ENCODE assay signal across 8 mouse cellular contexts in the genomic region with DNA sequence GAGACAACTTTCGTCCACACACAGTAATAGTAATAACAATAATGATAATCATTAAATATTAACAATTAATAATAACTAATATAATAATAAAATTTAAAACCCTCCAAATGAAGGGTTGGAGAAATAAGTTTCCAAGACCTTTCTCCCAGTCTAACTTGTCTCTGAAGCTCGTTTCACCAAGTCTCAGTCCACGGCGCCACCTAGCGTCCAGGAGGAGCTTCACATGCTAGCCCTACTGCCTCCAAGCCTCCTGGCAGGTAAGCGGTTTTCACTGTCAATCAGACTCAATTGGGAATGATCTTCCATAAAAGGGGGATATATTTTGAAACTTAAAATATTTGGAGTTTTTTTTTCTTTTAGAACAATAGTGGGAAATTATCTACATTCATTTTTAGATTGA. TPM values are rescaled to one million over a fixed set of nuclear protein-coding genes. Genes with fewer than 3 reads are reported as not detected.
DNase-seq lines count a peak whose midpoint lies in the region; ATAC-seq and TF ChIP-seq lines count a peak whose summit lies in the region.

No protein-coding gene starts in this region.

- in situ Hi-C loops in CH12.LX (cut with MboI; ENCODE audit: low pct_ligation_motif_present, low pct_unique_long_range_greater_than_20kb, low sequenced_read_pairs) = loop anchor here (25.0 kb wide), 1 partner anchor 439 kb away; no protein-coding TSS in a partner anchor

- 15% methylated on average over 6 of the region's 6 CpGs for WGBS in forebrain, embryonic 12.5 days
- WGBS in large intestine, adult 2 months = 5% methylated on average over 6 of the region's 6 CpGs
- WGBS in neural tube, embryonic 14.5 days = 17% methylated on average over 6 of the region's 6 CpGs

- peak overlapping the region; percentile 53 for H3K4me2 ChIP-seq in CH12.LX (ENCODE audit: insufficient read depth, low read depth, poor library complexity, severe bottlenecking)
- 0 out of 2 replicates have a peak overlapping the region, but pooled peaks have one; percentile 38 for H3K4me2 ChIP-seq in forebrain, embryonic 12.5 days
- H3K4me2 ChIP-seq in neural tube, embryonic 14.5 days (ENCODE audit: low read depth, low read length) = no peak overlapping the region

- H3K4me1 ChIP-seq in CH12.LX (ENCODE audit: control insufficient read depth in 1 of 2, insufficient read depth in 2 of 2) = peaks cover 0 to 27% of the 10 kb centered on the region in 2 experiments; a peak in 2 of 4 replicates
- peaks cover 3% of the 10 kb centered on the region; the same call in 1 of the 2 replicates for H3K4me1 ChIP-seq in forebrain, embryonic 12.5 days
- H3K4me1 ChIP-seq in neural tube, embryonic 14.5 days (ENCODE audit: control insufficient read depth, insufficient read depth, low read length) = no peaks in the 10 kb centered on the region
- H3K4me1 ChIP-seq in testis, adult 2 months (ENCODE audit: control insufficient read depth, insufficient read depth, low read length) = peaks cover 15% of the 10 kb centered on the region

- peak overlapping the region; percentile 72 for H3K9ac ChIP-seq in CH12.LX (ENCODE audit: insufficient read depth, low read depth)
- no peak overlapping the region for H3K9ac ChIP-seq in forebrain, embryonic 12.5 days
- H3K9ac ChIP-seq in neural tube, embryonic 14.5 days (replicated peaks; ENCODE audit: low read depth, low read length) = no peak overlapping the region

- ATAC-seq in forebrain, embryonic 12.5 days (ENCODE audit: low FRiP score) = no peak
- 0 out of 2 replicates have a peak, but pooled peaks have one; percentile 60 for ATAC-seq in neural tube, embryonic 14.5 days (ENCODE audit: low read depth)

- H3K79me2 ChIP-seq in CH12.LX (replicated peaks; ENCODE audit: control insufficient read depth, extremely low read depth, insufficient read depth, poor library complexity, severe bottlenecking) = no peaks in the 10 kb centered on the region

- intact Hi-C loops in heart, postnatal 14 days (cut with DNase I) = loop anchor here (2.0 to 10.0 kb wide), 6 partner anchors 57 to 727 kb away; no protein-coding TSS in a partner anchor

- no peak; the same call in none of the 2 replicates for TF ChIP-seq RAD21 in CH12.LX (IDR thresholded peaks at IDR 0.05; ENCODE audit: low read depth, low read length)

- no peaks in the 10 kb centered on the region for H3K27me3 ChIP-seq in CH12.LX (replicated peaks)
- no peaks in the 10 kb centered on the region for H3K27me3 ChIP-seq in forebrain, embryonic 12.5 days
- no peaks in the 10 kb centered on the region for H3K27me3 ChIP-seq in neural tube, embryonic 14.5 days (ENCODE audit: control insufficient read depth, insufficient read depth, low read length)
- no peaks in the 10 kb centered on the region for H3K27me3 ChIP-seq in testis, adult 2 months (ENCODE audit: control insufficient read depth, insufficient read depth, low read length)

- TF ChIP-seq EP300 in CH12.LX (IDR thresholded peaks at IDR 0.05; ENCODE audit: low read length) = no peak

- peak overlapping the region in 2 of 3 experiments; percentile 45 to 52 for H3K4me3 ChIP-seq in CH12.LX (replicated peaks in 1 of 3; ENCODE audit: low read depth in 2 of 3, low read length in 2 of 3, poor library complexity in 1 of 3)
- no peak overlapping the region for H3K4me3 ChIP-seq in forebrain, embryonic 12.5 days (replicated peaks)
- H3K4me3 ChIP-seq in neural tube, embryonic 14.5 days (ENCODE audit: low read depth, low read length) = no peak overlapping the region
- H3K4me3 ChIP-seq in testis, adult 2 months (ENCODE audit: control insufficient read depth, low read depth, low read length) = peak overlapping the region; percentile 81

- peak; percentile 82 for DNase-seq in CH12.LX (ENCODE audit: extremely low read depth)
- DNase-seq in c-Kit-positive CD71-positive TER-119-negative erythroid progenitor cells, embryonic 14.5 days (ENCODE audit: low read depth) = peak; percentile 74
- DNase-seq in heart, postnatal 14 days = peak; percentile 90 to 92
- DNase-seq in large intestine, adult 2 months (ENCODE audit: low read depth, low spot score) = peak; percentile 73
- peak; percentile 86 to 87 for DNase-seq in lung, adult 18-20 months

- dilution Hi-C loops in CH12.LX (cut with MboI; ENCODE audit: extremely low pct_ligation_motif_present, extremely low pct_unique_long_range_greater_than_20kb, low sequenced_read_pairs) = no loop called here

- TF ChIP-seq CTCF in CH12.LX (conservative IDR thresholded peaks at IDR 0.05 in 1 of 2, IDR thresholded peaks at IDR 0.05 in 1 of 2; ENCODE audit: low read depth in 2 of 2, low read length in 2 of 2) = peak; percentile 53 to 96; a peak in 3 of 4 replicates
- peak; percentile 96 for TF ChIP-seq CTCF in testis, adult 2 months (IDR thresholded peaks at IDR 0.05; ENCODE audit: control insufficient read depth, insufficient read depth, insufficient replicate concordance, low read depth, low read length)

- H3K36me3 ChIP-seq in CH12.LX (replicated peaks in 1 of 2; ENCODE audit: control insufficient read depth in 1 of 2, insufficient read depth in 1 of 2, low read length in 1 of 2) = no peaks in the 10 kb centered on the region
- no peaks in the 10 kb centered on the region for H3K36me3 ChIP-seq in forebrain, embryonic 12.5 days (replicated peaks)
- H3K36me3 ChIP-seq in neural tube, embryonic 14.5 days (ENCODE audit: control insufficient read depth, insufficient read depth, low read length) = no peaks in the 10 kb centered on the region
- H3K36me3 ChIP-seq in testis, adult 2 months (ENCODE audit: control insufficient read depth, insufficient read depth, low read length) = no peaks in the 10 kb centered on the region

- no peaks in the 10 kb centered on the region for H3K9me3 ChIP-seq in CH12.LX (replicated peaks; ENCODE audit: low read length)
- H3K9me3 ChIP-seq in forebrain, embryonic 12.5 days = no peaks in the 10 kb centered on the region
- H3K9me3 ChIP-seq in neural tube, embryonic 14.5 days (ENCODE audit: control insufficient read depth, low read length) = no peaks in the 10 kb centered on the region

- no peak for TF ChIP-seq POLR2A in CH12.LX (IDR thresholded peaks at IDR 0.05; ENCODE audit: low read depth, low read length)
- TF ChIP-seq POLR2A in testis, adult 2 months (IDR thresholded peaks at IDR 0.05; ENCODE audit: control insufficient read depth, low read depth, low read length) = no peak

- H3K27ac ChIP-seq in CH12.LX (ENCODE audit: insufficient read depth, low read depth) = no peak overlapping the region
- H3K27ac ChIP-seq in forebrain, embryonic 12.5 days = no peak overlapping the region
- H3K27ac ChIP-seq in neural tube, embryonic 14.5 days (ENCODE audit: low read depth, low read length) = no peak overlapping the region
- no peak overlapping the region for H3K27ac ChIP-seq in testis, adult 2 months (ENCODE audit: control insufficient read depth, insufficient read depth, low read depth, low read length)

TF ChIP-seq in CH12.LX, 34 proteins besides CTCF, POLR2A, EP300 and RAD21 (continues in another document):
- TF ChIP-seq TCF12 (IDR thresholded peaks at IDR 0.05; ENCODE audit: low read depth, low read length) (peak; percentile 35; the same call in 1 of the 2 replicates), MAX (IDR thresholded peaks at IDR 0.05; ENCODE audit: low read length) (no peak), SMC3 (IDR thresholded peaks at IDR 0.05; ENCODE audit: low read depth, low read length) (peak; percentile 90), ZKSCAN1 (IDR thresholded peaks at IDR 0.05; ENCODE audit: borderline replicate concordance, low read depth, low read length) (no peak), SIN3A (IDR thresholded peaks at IDR 0.05; ENCODE audit: low read length) (no peak), POLR2AphosphoS2 (IDR thresholded peaks at IDR 0.05; ENCODE audit: low read depth, low read length) (no peak), ZNF384 (IDR thresholded peaks at IDR 0.05; ENCODE audit: low read depth, low read length) (peak; percentile 31; the same call in 1 of the 2 replicates), NELFE (IDR thresholded peaks at IDR 0.05; ENCODE audit: low read depth, low read length) (0 out of 2 replicates have a peak, but pooled peaks have one; percentile 35), TBP (conservative IDR thresholded peaks at IDR 0.05; ENCODE audit: low read depth, low read length) (no peak), USF1 (IDR thresholded peaks at IDR 0.05; ENCODE audit: low read depth, low read length) (no peak), IRF4 (IDR thresholded peaks at IDR 0.05; ENCODE audit: low read depth, low read length) (peak; percentile 58; the same call in 1 of the 2 replicates), UBTF (IDR thresholded peaks at IDR 0.05; ENCODE audit: low read depth, low read length) (no peak), MAFK (IDR thresholded peaks at IDR 0.05; ENCODE audit: insufficient replicate concordance, low read length) (no peak), USF2 (conservative IDR thresholded peaks at IDR 0.05; ENCODE audit: low read depth, low read length) (no peak), HCFC1 (IDR thresholded peaks at IDR 0.05; ENCODE audit: low read depth, low read length) (no peak), BHLHE40 (IDR thresholded peaks at IDR 0.05; ENCODE audit: low read depth, low read length) (0 out of 2 replicates have a peak, but pooled peaks have one; percentile 18), MAZ (IDR thresholded peaks at IDR 0.05; ENCODE audit: low read depth, low read length) (no peak), CHD2 (IDR thresholded peaks at IDR 0.05; ENCODE audit: low read length) (no peak), JUND (conservative IDR thresholded peaks at IDR 0.05; ENCODE audit: low read depth, low read length) (no peak; the same call in 1 of the 2 replicates), CHD1 (IDR thresholded peaks at IDR 0.05; ENCODE audit: low read depth, low read length) (peak; percentile 83; the same call in 1 of the 2 replicates), KAT2A (IDR thresholded peaks at IDR 0.05; ENCODE audit: insufficient replicate concordance, low read length) (no peak), NRF1 (IDR thresholded peaks at IDR 0.05; ENCODE audit: low read depth, low read length) (no peak), ZMIZ1 (IDR thresholded peaks at IDR 0.05; ENCODE audit: low read depth, low read length) (no peak), MXI1 (IDR thresholded peaks at IDR 0.05; ENCODE audit: low read depth, low read length) (0 out of 2 replicates have a peak, but pooled peaks have one; percentile 46), ZC3H11A (IDR thresholded peaks at IDR 0.05; ENCODE audit: low read depth, low read length) (peak; percentile 94)

RNA-seq across cellular contexts. Expression of a gene that starts 20.6 kb away (rescaled TPM):
- total RNA-seq in CH12.LX (2012; rRNA removed) = 17.4 and 17.9 TPM in 2 replicates
- total RNA-seq in CH12.LX (2014; rRNA removed) = 11.2 and 13.7 TPM in 2 replicates
- 16.3 and 18.4 TPM in 2 replicates for polyA plus RNA-seq in CH12.LX (2012; ENCODE audit: insufficient read length, low read depth)
- polyA plus RNA-seq in forebrain, embryonic 12.5 days (2016; fragmentation: Nextera tagmentation; extraction: Ambion mirVana) = 11.7 and 12.1 TPM in 2 replicates
- 10 to 100 TPM; 27.3 to 30.8 TPM for total RNA-seq in heart, postnatal 14 days (2021)
- polyA plus RNA-seq in large intestine, adult 2 months (2012; rRNA removed) = 4.9 and 9.8 TPM in 2 replicates
- 21.2 and 22.7 TPM in 2 replicates for polyA plus RNA-seq in neural tube, embryonic 14.5 days (2014; fragmentation: Nextera tagmentation; extraction: Ambion mirVana)
- 4.6 and 5.2 TPM in 2 replicates for polyA plus RNA-seq in testis, adult 2 months (2012; rRNA removed)

Comparison
In these comparisons a context has a peak if more than half of its experiments do, and no peak if none do; other contexts are left out.
1. H3K4me3 ChIP-seq: peak in CH12.LX (2 of 3) and testis, adult 2 months (single experiment); none in forebrain, embryonic 12.5 days (single experiment) and neural tube, embryonic 14.5 days (single experiment).
2. Peak in every context shown above with its lines, with median percentiles within 50 percentile points of each other: DNase-seq.